Mouse (Mus musculus): ENCODE measurements at regions not wholly inside any gene's neighbourhood (a gene's known extent, or its start where the extent isn't known, plus 50 kb on each side); places are given as distances from the start of the nearest gene placed in this dataset.

GRCm38 (mm10) chr7:83504996-83505645 is 79.6 kb upstream of the Tmc3 start:
- TF ChIP-seq CTCF (IDR thresholded peaks at IDR 0.05; ENCODE audit: borderline replicate concordance, extremely low read depth, insufficient read depth, insufficient read length) (no peak), POLR2A (IDR thresholded peaks at IDR 0.05; ENCODE audit: borderline replicate concordance, extremely low read depth, insufficient read depth, insufficient read length, poor library complexity, severe bottlenecking) (no peak)
- DNase-seq (ENCODE audit: low read depth), result no peak

- no peak for TF ChIP-seq POLR2A (IDR thresholded peaks at IDR 0.05; ENCODE audit: borderline replicate concordance, extremely low read depth, insufficient read depth, insufficient read length, poor library complexity, severe bottlenecking)
- no peak for TF ChIP-seq CTCF (IDR thresholded peaks at IDR 0.05; ENCODE audit: borderline replicate concordance, extremely low read depth, insufficient read depth, insufficient read length)
- no peak for DNase-seq (ENCODE audit: low read depth)
Observed at GRCm38 (mm10) chr7:83516295-83516694, 68.4 kb upstream of the Tmc3 start.

- DNase-seq (ENCODE audit: low read depth), result peak; percentile 61
Observed at GRCm38 (mm10) chr7:83521511-83521910, 63.2 kb upstream of the Tmc3 start.

More at GRCm38 (mm10) chr7:83521511-83521910, 63.2 kb upstream of the Tmc3 start:
- TF ChIP-seq CTCF (IDR thresholded peaks at IDR 0.05; ENCODE audit: borderline replicate concordance, extremely low read depth, insufficient read depth, insufficient read length) (no peak), POLR2A (IDR thresholded peaks at IDR 0.05; ENCODE audit: borderline replicate concordance, extremely low read depth, insufficient read depth, insufficient read length, poor library complexity, severe bottlenecking) (no peak)

All from brain, embryonic 14.5 days (tissue).